Mouse (Mus musculus) liver, embryonic 14.5 days (tissue): ENCODE results near the gene Cyp27a1. TPM values are rescaled to one million over a fixed set of nuclear protein-coding genes. Genes with fewer than 3 reads are reported as not detected.
A peak's percentile ranks its signal among the peaks of the same experiment; 100 is the strongest.

Source experiments
- ATAC-seq: fragments of 200-750 bp; cut with Nextera tagmentation; 2 replicates; pipeline ENCODE4 v1.8.0; 2017; ENCODE audit warnings: moderate number of reproducible peaks, mild to moderate bottlenecking, moderate library complexity; ENCODE audit not compliant: insufficient read depth
- DNase-seq, 3 experiments: peaks; one replicate each; pipeline ENCODE4 v3.0.0-alpha.2; 2012 to 2013; ENCODE audit warnings: low read depth in 3 of 3, low spot score in 3 of 3
- H3K27ac ChIP-seq: fragments of 300-500 bp; sonication (generic); 2 replicates; pipeline ENCODE4 v1.5.1; 2014; ENCODE audit warnings: moderate library complexity, mild to moderate bottlenecking, control low read depth, inconsistent platforms
- H3K27me3 ChIP-seq: fragments of 300-500 bp; sonication (generic); 2 replicates; pipeline ENCODE4 v1.6.1; 2014; ENCODE audit warnings: mild to moderate bottlenecking, low read length, moderate library complexity; ENCODE audit not compliant: control insufficient read depth, insufficient read depth
- H3K36me3 ChIP-seq: fragments of 300-500 bp; sonication (generic); replicated peaks from 2 replicates; pipeline ENCODE4 v1.6.1; 2014; ENCODE audit warnings: low read depth; ENCODE audit not compliant: control insufficient read depth, insufficient read depth
- H3K4me1 ChIP-seq, 2 experiments: fragments of 200-500 bp in 1 of 2; fragments of 300-500 bp in 1 of 2; sonication (generic) in 1 of 2; replicated peaks; 2 replicates each; pipeline ENCODE4 v1.6.1; 2012 to 2014; ENCODE audit warnings: antibody characterized with exemption in 1 of 2, inconsistent platforms in 1 of 2, low read length in 1 of 2; ENCODE audit not compliant: control insufficient read depth in 2 of 2, insufficient read depth in 2 of 2
- H3K4me2 ChIP-seq: fragments of 300-500 bp; sonication (generic); 2 replicates; pipeline ENCODE4 v1.6.1; 2014; ENCODE audit warnings: low read depth, mild to moderate bottlenecking, control low read depth, moderate library complexity
- H3K4me3 ChIP-seq, 2 experiments: fragments of 200-500 bp in 1 of 2; fragments of 300-500 bp in 1 of 2; sonication (generic) in 1 of 2; 2 replicates each; pipeline ENCODE4 v1.5.1; 2012 to 2014; ENCODE audit warnings: low read depth in 2 of 2, low read length in 2 of 2, mild to moderate bottlenecking in 2 of 2, control low read depth in 1 of 2, inconsistent platforms in 1 of 2, moderate library complexity in 1 of 2; ENCODE audit not compliant: insufficient read depth in 1 of 2
- H3K9ac ChIP-seq: fragments of 300-500 bp; sonication (generic); replicated peaks from 2 replicates; pipeline ENCODE4 v1.6.1; 2014; ENCODE audit warnings: mild to moderate bottlenecking, control low read depth, moderate library complexity
- H3K9me3 ChIP-seq: fragments of 300-500 bp; sonication (generic); 2 replicates; pipeline ENCODE4 v1.6.1; 2016; ENCODE audit warnings: low read length, mixed read lengths; ENCODE audit not compliant: control insufficient read depth
- CTCF ChIP-seq: IDR thresholded peaks from 2 replicates; pipeline ENCODE4 v1.5.1; 2016; ENCODE audit warnings: antibody characterized with exemption, low read depth, control low read depth
- EP300 ChIP-seq: IDR thresholded peaks from 2 replicates; pipeline ENCODE4 v1.6.1; 2016; ENCODE audit warnings: antibody characterized with exemption, low read depth
- WGBS: fragments of 180-500 bp; shearing (Covaris S2); extraction: QIAGEN DNeasy Blood & Tissue Kit; methylation state at CpG from one replicate; pipeline ENCODE4 v1.1.7; 2014; ENCODE audit not compliant: insufficient replicate concordance; 5-methylcytosine and 5-hydroxymethylcytosine counted together
- polyA plus RNA-seq, 2 experiments: library from polyadenylated mRNA; depleted of rRNA in 1 of 2; stranded (reverse) in 1 of 2; unstranded in 1 of 2; fragments of >200 nt; fragmentation: Nextera tagmentation in 1 of 2; extraction: Ambion mirVana in 1 of 2; gene quantifications; 2 replicates each; pipeline versions ENCODE4 v1.2.1 to v1.2.3; 2012 to 2014

The Cyp27a1 gene
- polyA plus RNA-seq, 2 experiments, result 3.3 to 5.0 TPM

DNA sequence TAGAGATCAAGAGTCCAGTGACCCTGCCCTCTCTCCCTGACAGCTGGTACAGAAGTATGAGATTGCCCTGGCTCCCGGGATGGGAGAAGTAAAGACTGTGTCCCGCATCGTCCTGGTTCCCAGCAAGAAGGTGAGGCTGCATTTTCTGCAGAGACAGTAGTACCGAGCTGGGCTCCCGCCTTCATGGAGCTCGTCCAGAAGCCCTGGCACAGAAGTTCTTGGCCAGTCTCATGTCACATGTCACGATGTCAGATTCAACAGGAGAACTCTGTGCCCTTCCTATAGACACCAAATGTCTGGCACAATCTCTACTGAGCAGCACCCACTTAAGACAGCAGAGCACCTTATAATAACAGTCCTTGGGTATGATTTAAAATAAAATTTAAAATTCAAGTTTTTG lies 24.1 kb downstream of the Cyp27a1 start:
- Histone ChIP-seq H3K4me1 (no peaks in the 10 kb centered on the region), H3K27ac (no peak overlapping the region), H3K9ac (no peak overlapping the region), H3K27me3 (no peaks in the 10 kb centered on the region), H3K4me2 (no peak overlapping the region), H3K9me3 (no peaks in the 10 kb centered on the region), H3K4me3 (no peak overlapping the region), H3K36me3 (no peaks in the 10 kb centered on the region)
- ATAC-seq (no peak), DNase-seq (no peak)
- 66% methylated on average over 7 of the region's 7 CpGs for WGBS
- TF ChIP-seq CTCF (no peak), EP300 (no peak)

DNA sequence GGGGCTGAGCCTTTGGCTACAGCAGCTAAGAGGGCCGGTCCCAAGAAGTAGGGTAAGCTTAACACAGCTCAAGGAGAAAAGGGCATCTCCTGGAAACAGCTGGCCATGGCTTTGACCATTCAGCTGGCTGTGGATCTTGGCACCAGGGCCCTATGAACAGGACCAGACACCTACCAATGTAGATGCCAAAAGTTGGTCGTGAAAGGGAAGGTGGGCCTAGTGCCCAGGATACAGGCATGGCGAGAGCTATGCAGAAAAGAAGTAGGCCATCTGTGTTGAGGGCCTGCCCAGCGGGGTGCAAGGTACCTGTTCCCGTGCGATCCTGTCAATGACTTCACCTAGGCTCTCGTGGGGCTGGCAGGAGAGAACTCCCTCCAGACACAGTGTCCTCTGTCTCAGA lies 27.5 kb downstream of the Cyp27a1 start:
- H3K9me3 ChIP-seq, result no peaks in the 10 kb centered on the region
- H3K4me1 ChIP-seq, result no peaks in the 10 kb centered on the region
- ATAC-seq, result no peak
- no peaks in the 10 kb centered on the region for H3K36me3 ChIP-seq
- TF ChIP-seq CTCF, result no peak
- TF ChIP-seq EP300, result no peak
- no peaks in the 10 kb centered on the region for H3K27me3 ChIP-seq
- no peak overlapping the region for H3K9ac ChIP-seq
- no peak for DNase-seq
- WGBS, result 53% methylated on average over 7 of the region's 7 CpGs
- no peak overlapping the region for H3K4me3 ChIP-seq
- H3K27ac ChIP-seq, result no peak overlapping the region
- H3K4me2 ChIP-seq, result no peak overlapping the region

DNA sequence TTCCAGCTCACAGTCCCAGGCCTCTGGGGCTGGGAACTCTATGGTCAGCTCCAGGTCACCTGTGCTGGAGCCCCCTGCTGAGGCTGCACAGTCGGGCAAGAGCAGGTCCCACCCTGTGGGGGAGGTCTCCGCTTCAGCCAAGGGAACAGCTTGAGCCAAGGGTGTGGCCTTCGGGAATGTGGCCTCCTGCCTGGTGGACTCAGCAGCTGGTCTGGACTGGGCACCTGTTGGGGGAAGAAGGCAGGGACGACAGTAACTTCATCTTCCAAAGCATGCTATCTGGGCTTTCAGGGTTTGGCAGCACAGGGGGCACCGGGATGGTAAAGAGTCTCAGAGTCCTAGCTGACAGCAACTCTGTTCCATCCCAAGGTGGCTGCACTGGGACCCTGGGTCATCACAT lies 34.0 kb downstream of the Cyp27a1 start:
- 53% methylated on average over 5 of the region's 5 CpGs for WGBS
- Histone ChIP-seq H3K9ac (no peak overlapping the region), H3K9me3 (no peaks in the 10 kb centered on the region), H3K4me3 (no peak overlapping the region), H3K36me3 (no peaks in the 10 kb centered on the region), H3K27ac (no peak overlapping the region), H3K4me1 (no peaks in the 10 kb centered on the region), H3K4me2 (no peak overlapping the region), H3K27me3 (no peaks in the 10 kb centered on the region; the same call in 1 of the 2 replicates)
- DNase-seq (no peak), ATAC-seq (no peak)
- TF ChIP-seq CTCF (no peak), EP300 (no peak)

GRCm38 (mm10) chr1:74748643-74749271 lies 35.4 kb downstream of the Cyp27a1 start, which contains the start of gene Prkag3:
TSS of gene Prkag3 (minus strand) at chr1:74749221.
- H3K36me3 ChIP-seq, result no peaks in the 10 kb centered on the region
- no peak for TF ChIP-seq EP300
- TF ChIP-seq CTCF, result peak; percentile 64
- H3K4me3 ChIP-seq, result no peak within 1 kb of the TSS
- 9% methylated on average over 30 of the region's 30 CpGs for WGBS
- H3K27me3 ChIP-seq, result no peaks in the 10 kb centered on the region; the same call in 1 of the 2 replicates
- H3K27ac ChIP-seq, result no peak within 1 kb of the TSS
- ATAC-seq (no peak), DNase-seq (peak in 1 of 3 experiments; percentile 10)
- no peaks in the 10 kb centered on the region for H3K4me1 ChIP-seq
- H3K9ac ChIP-seq, result no peak within 1 kb of the TSS
- peak within 1 kb of the TSS; percentile 50 for H3K4me2 ChIP-seq
- no peaks in the 10 kb centered on the region for H3K9me3 ChIP-seq

- H3K4me3 ChIP-seq, result no peak overlapping the region
- 59% methylated on average over 7 of the region's 7 CpGs for WGBS
- no peaks in the 10 kb centered on the region; the same call in 1 of the 2 replicates for H3K27me3 ChIP-seq
- TF ChIP-seq EP300 (no peak), CTCF (no peak)
- H3K4me2 ChIP-seq, result no peak overlapping the region
- no peak for DNase-seq
- H3K9ac ChIP-seq, result no peak overlapping the region
- no peak for ATAC-seq
- H3K9me3 ChIP-seq, result no peaks in the 10 kb centered on the region
- H3K4me1 ChIP-seq, result no peaks in the 10 kb centered on the region
- no peaks in the 10 kb centered on the region for H3K36me3 ChIP-seq
- H3K27ac ChIP-seq, result no peak overlapping the region
These were observed 35.9 kb downstream of the Cyp27a1 start for GRCm38 (mm10) chr1:74749301-74749700.
